Mouse (Mus musculus) effector memory CD4-positive, alpha-beta T cell, adult 5 months (primary cell): Measurements from ENCODE around the gene Stx6. TPM values are rescaled to one million over a fixed set of nuclear protein-coding genes. Genes with fewer than 3 reads are reported as not detected.

Experiments
- polyA plus RNA-seq: library from polyadenylated mRNA; unstranded; fragments of 100-300 nt; shearing (Covaris generic); gene quantifications from one replicate; pipeline ENCODE4 v1.2.1, GENCODE M21; 2017

Gene Stx6
- 147 TPM for polyA plus RNA-seq

GRCm38 (mm10) chr1:155158141-155158969, at the start of gene Stx6:
Stx6 (plus strand) TSS chr1:155158715.

GRCm38 (mm10) chr1:155146572-155146980, 11.9 kb upstream of the Stx6 start, which contains the start of gene Mr1:
Mr1 (minus strand) TSS chr1:155146814.

GRCm38 (mm10) chr1:155243797-155244770, 85.6 kb downstream of the Stx6 start, which contains the start of gene BC034090:
BC034090 (minus strand) TSS chr1:155244444.

Other genes with a start within 250 kb of the Stx6 start
- 343 TPM for gene Ier5, start 59.1 kb upstream of the Stx6 start, polyA plus RNA-seq
- 10.1 TPM for gene Mr1, start 11.9 kb upstream of the Stx6 start, polyA plus RNA-seq
- 0.26 TPM for gene BC034090, start 85.7 kb downstream of the Stx6 start, polyA plus RNA-seq